Mouse (Mus musculus): Measurements from ENCODE around the gene Myo1e. TPM values are rescaled to one million over a fixed set of nuclear protein-coding genes. Genes with fewer than 3 reads are reported as not detected.

Myo1e gene
- total and polyA plus RNA-seq, 2 experiments, result 11.2 to 25.1 TPM

- Histone ChIP-seq H3K79me2 (ENCODE audit: control insufficient read depth, insufficient read depth, low read length) (no peaks in the 10 kb centered on the region), H3K36me3 (ENCODE audit: control insufficient read depth, insufficient read depth, low read length) (no peaks in the 10 kb centered on the region), H3K27ac (replicated peaks; ENCODE audit: insufficient read depth, low read depth, low read length) (no peak overlapping the region), H3K27me3 (ENCODE audit: control insufficient read depth, insufficient read depth, low read length) (no peaks in the 10 kb centered on the region), H3K4me1 (ENCODE audit: control insufficient read depth, insufficient read depth, low read length) (no peaks in the 10 kb centered on the region), H3K9ac (ENCODE audit: low read depth, low read length) (no peak overlapping the region), H3K4me3 (ENCODE audit: insufficient read depth, low read depth, low read length) (no peak overlapping the region)
- WGBS, result 76% methylated on average over 12 of the region's 12 CpGs
- DNase-seq (ENCODE audit: extremely low read depth, low read depth, low spot score), result no peak
- TF ChIP-seq CTCF (IDR thresholded peaks at IDR 0.05; ENCODE audit: low read depth, low read length) (no peak), POLR2A (IDR thresholded peaks at IDR 0.05; ENCODE audit: extremely low read depth, insufficient read depth, low read length) (no peak)
Observed at GRCm38 (mm10) chr9:70181719-70182118, 25.4 kb upstream of the Myo1e start.

- Histone ChIP-seq H3K27ac (replicated peaks; ENCODE audit: insufficient read depth, low read depth, low read length) (no peak overlapping the region), H3K79me2 (ENCODE audit: control insufficient read depth, insufficient read depth, low read length) (no peaks in the 10 kb centered on the region), H3K4me1 (ENCODE audit: control insufficient read depth, insufficient read depth, low read length) (no peaks in the 10 kb centered on the region), H3K4me3 (ENCODE audit: insufficient read depth, low read depth, low read length) (no peak overlapping the region), H3K27me3 (ENCODE audit: control insufficient read depth, insufficient read depth, low read length) (no peaks in the 10 kb centered on the region), H3K36me3 (ENCODE audit: control insufficient read depth, insufficient read depth, low read length) (no peaks in the 10 kb centered on the region), H3K9ac (ENCODE audit: low read depth, low read length) (no peak overlapping the region)
- TF ChIP-seq POLR2A (IDR thresholded peaks at IDR 0.05; ENCODE audit: extremely low read depth, insufficient read depth, low read length) (no peak), CTCF (IDR thresholded peaks at IDR 0.05; ENCODE audit: low read depth, low read length) (no peak)
- DNase-seq (ENCODE audit: extremely low read depth, low read depth, low spot score), result no peak
- WGBS, result 83% methylated on average over 7 of the region's 7 CpGs
Observed at GRCm38 (mm10) chr9:70182639-70183038, 24.5 kb upstream of the Myo1e start.

- Histone ChIP-seq H3K36me3 (ENCODE audit: control insufficient read depth, insufficient read depth, low read length) (no peaks in the 10 kb centered on the region), H3K79me2 (ENCODE audit: control insufficient read depth, insufficient read depth, low read length) (no peaks in the 10 kb centered on the region), H3K27ac (replicated peaks; ENCODE audit: insufficient read depth, low read depth, low read length) (no peak overlapping the region), H3K9ac (ENCODE audit: low read depth, low read length) (no peak overlapping the region), H3K4me1 (ENCODE audit: control insufficient read depth, insufficient read depth, low read length) (no peaks in the 10 kb centered on the region; the same call in 1 of the 2 replicates), H3K27me3 (ENCODE audit: control insufficient read depth, insufficient read depth, low read length) (no peaks in the 10 kb centered on the region), H3K4me3 (ENCODE audit: insufficient read depth, low read depth, low read length) (no peak overlapping the region)
- no peak for DNase-seq (ENCODE audit: extremely low read depth, low read depth, low spot score)
- TF ChIP-seq CTCF (IDR thresholded peaks at IDR 0.05; ENCODE audit: low read depth, low read length), result no peak
- TF ChIP-seq POLR2A (IDR thresholded peaks at IDR 0.05; ENCODE audit: extremely low read depth, insufficient read depth, low read length), result no peak
- 92% methylated on average over 5 of the region's 5 CpGs for WGBS
Observed at GRCm38 (mm10) chr9:70192336-70192735, 14.8 kb upstream of the Myo1e start.

GRCm38 (mm10) chr9:70194622-70195021 is 12.5 kb upstream of the Myo1e start:
- Histone ChIP-seq H3K4me1 (ENCODE audit: control insufficient read depth, insufficient read depth, low read length) (no peaks in the 10 kb centered on the region; the same call in 1 of the 2 replicates), H3K27me3 (ENCODE audit: control insufficient read depth, insufficient read depth, low read length) (no peaks in the 10 kb centered on the region), H3K27ac (replicated peaks; ENCODE audit: insufficient read depth, low read depth, low read length) (no peak overlapping the region), H3K9ac (ENCODE audit: low read depth, low read length) (no peak overlapping the region), H3K4me3 (ENCODE audit: insufficient read depth, low read depth, low read length) (no peak overlapping the region), H3K36me3 (ENCODE audit: control insufficient read depth, insufficient read depth, low read length) (no peaks in the 10 kb centered on the region), H3K79me2 (ENCODE audit: control insufficient read depth, insufficient read depth, low read length) (no peaks in the 10 kb centered on the region)
- TF ChIP-seq POLR2A (IDR thresholded peaks at IDR 0.05; ENCODE audit: extremely low read depth, insufficient read depth, low read length), result no peak
- TF ChIP-seq CTCF (IDR thresholded peaks at IDR 0.05; ENCODE audit: low read depth, low read length), result no peak
- DNase-seq (ENCODE audit: extremely low read depth, low read depth, low spot score), result no peak
- WGBS, result 78% methylated on average over 11 of the region's 11 CpGs

GRCm38 (mm10) chr9:70196956-70197659 is 10.0 kb upstream of the Myo1e start:
- Histone ChIP-seq H3K9ac (ENCODE audit: low read depth, low read length) (no peak overlapping the region), H3K4me1 (ENCODE audit: control insufficient read depth, insufficient read depth, low read length) (no peaks in the 10 kb centered on the region; the same call in 1 of the 2 replicates), H3K36me3 (ENCODE audit: control insufficient read depth, insufficient read depth, low read length) (no peaks in the 10 kb centered on the region), H3K4me3 (ENCODE audit: insufficient read depth, low read depth, low read length) (no peak overlapping the region), H3K27me3 (ENCODE audit: control insufficient read depth, insufficient read depth, low read length) (no peaks in the 10 kb centered on the region), H3K27ac (replicated peaks; ENCODE audit: insufficient read depth, low read depth, low read length) (no peak overlapping the region), H3K79me2 (ENCODE audit: control insufficient read depth, insufficient read depth, low read length) (no peaks in the 10 kb centered on the region)
- TF ChIP-seq CTCF (IDR thresholded peaks at IDR 0.05; ENCODE audit: low read depth, low read length) (no peak), POLR2A (IDR thresholded peaks at IDR 0.05; ENCODE audit: extremely low read depth, insufficient read depth, low read length) (no peak)
- 87% methylated on average over 15 of the region's 15 CpGs for WGBS
- no peak for DNase-seq (ENCODE audit: extremely low read depth, low read depth, low spot score)

GRCm38 (mm10) chr9:70197992-70198391 is 9.2 kb upstream of the Myo1e start:
- no peak overlapping the region for H3K9ac ChIP-seq (ENCODE audit: low read depth, low read length)
- H3K27ac ChIP-seq (replicated peaks; ENCODE audit: insufficient read depth, low read depth, low read length), result no peak overlapping the region
- H3K27me3 ChIP-seq (ENCODE audit: control insufficient read depth, insufficient read depth, low read length), result no peaks in the 10 kb centered on the region
- WGBS, result 93% methylated on average over 8 of the region's 8 CpGs
- TF ChIP-seq CTCF (IDR thresholded peaks at IDR 0.05; ENCODE audit: low read depth, low read length) (no peak), POLR2A (IDR thresholded peaks at IDR 0.05; ENCODE audit: extremely low read depth, insufficient read depth, low read length) (no peak)
- H3K79me2 ChIP-seq (ENCODE audit: control insufficient read depth, insufficient read depth, low read length), result no peaks in the 10 kb centered on the region
- H3K4me1 ChIP-seq (ENCODE audit: control insufficient read depth, insufficient read depth, low read length), result no peaks in the 10 kb centered on the region; the same call in 1 of the 2 replicates
- no peak overlapping the region for H3K4me3 ChIP-seq (ENCODE audit: insufficient read depth, low read depth, low read length)
- DNase-seq (ENCODE audit: extremely low read depth, low read depth, low spot score), result no peak
- H3K36me3 ChIP-seq (ENCODE audit: control insufficient read depth, insufficient read depth, low read length), result no peaks in the 10 kb centered on the region
